Mouse (Mus musculus) mouse embryonic stem cell (cell line): ENCODE data around the gene Etnk1.
"Not testable (repeated sequence)": the region's sequence is repeated elsewhere in the genome, so short reads cannot be mapped to it uniquely, and the experiment has no call there.

Experiments used
- in situ Hi-C, 2 experiments: fragments of 300-500 bp; cut with MboI; formaldehyde crosslinking; loops; 1 replicate in 1 of 2; 3 replicates in 1 of 2; pipeline ENCODE4 v1.14.3; 2019 to 2020; ENCODE audit warnings: low sequenced_read_pairs in 2 of 2, low pct_unique_long_range_greater_than_20kb in 1 of 2, mixed read lengths in 1 of 2; ENCODE audit not compliant: unreplicated experiment in 1 of 2

Etnk1 gene

DNA sequence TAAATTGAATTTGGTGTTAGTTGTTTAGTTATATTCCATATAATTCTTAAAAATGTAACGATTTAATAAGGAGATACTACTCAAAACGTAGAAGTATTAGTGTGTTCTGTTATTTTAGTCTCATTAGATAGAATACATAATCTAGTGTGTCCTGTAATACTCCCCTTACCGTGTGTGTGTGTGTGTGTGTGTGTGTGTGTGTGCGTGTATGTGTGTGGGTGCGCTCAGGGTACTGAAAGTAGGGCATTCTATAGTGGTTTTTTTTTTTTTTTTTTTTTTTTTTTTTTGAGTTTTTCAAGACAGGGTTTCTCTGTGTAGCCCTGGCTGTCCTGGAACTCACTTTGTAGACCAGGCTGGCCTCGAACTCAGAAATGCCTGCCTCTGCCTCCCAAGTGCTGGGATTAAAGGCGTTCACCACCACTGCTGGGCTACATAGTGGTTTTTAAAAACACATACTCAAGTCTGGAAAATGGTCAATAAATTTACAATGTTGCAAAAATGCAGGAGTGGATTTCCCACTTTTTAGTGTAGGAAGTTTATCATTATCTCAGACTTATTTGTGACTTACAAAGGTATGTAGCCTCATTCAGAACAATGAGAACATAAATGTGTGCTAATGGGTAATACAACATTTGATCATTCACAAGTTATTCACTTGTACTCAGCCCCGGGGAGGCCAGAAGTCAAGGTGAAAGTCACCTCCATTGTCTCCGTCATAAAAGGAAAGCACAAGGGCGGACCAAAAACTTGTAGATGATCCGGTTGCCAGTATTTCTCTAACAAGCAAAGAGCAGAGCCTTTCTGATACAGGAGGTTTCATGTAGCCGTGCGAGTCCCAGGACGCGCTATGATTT, 1.4 kb upstream of the Etnk1 start:
- in situ Hi-C loops = loop anchor here in 1 of 2 experiments (5.0 kb wide), 1 partner anchor 58 kb away; no protein-coding TSS in a partner anchor

- in situ Hi-C loops = loop anchor here in 1 of 2 experiments (5.0 kb wide), 1 partner anchor 60 kb away; no protein-coding TSS in a partner anchor
These were observed 443 bp downstream of the Etnk1 start for GRCm38 (mm10) chr6:143167409-143167919.

- in situ Hi-C loops = loop anchor here in 1 of 2 experiments (5.0 kb wide), 1 partner anchor 61 kb away; no protein-coding TSS in a partner anchor
These were observed 1.1 kb downstream of the Etnk1 start for GRCm38 (mm10) chr6:143167981-143168674.

- in situ Hi-C loops = loop anchor here in 1 of 2 experiments (5.0 kb wide), 1 partner anchor 62 kb away; no protein-coding TSS in a partner anchor
These were observed 2.4 kb downstream of the Etnk1 start for GRCm38 (mm10) chr6:143169385-143169784.

GRCm38 (mm10) chr6:143170166-143170960, 3.3 kb downstream of the Etnk1 start:
- in situ Hi-C loops = no loop called here

GRCm38 (mm10) chr6:143171066-143171465, 4.0 kb downstream of the Etnk1 start:
- in situ Hi-C loops = no loop called here

GRCm38 (mm10) chr6:143171781-143172465, 4.9 kb downstream of the Etnk1 start:
- in situ Hi-C loops = no loop called here

DNA sequence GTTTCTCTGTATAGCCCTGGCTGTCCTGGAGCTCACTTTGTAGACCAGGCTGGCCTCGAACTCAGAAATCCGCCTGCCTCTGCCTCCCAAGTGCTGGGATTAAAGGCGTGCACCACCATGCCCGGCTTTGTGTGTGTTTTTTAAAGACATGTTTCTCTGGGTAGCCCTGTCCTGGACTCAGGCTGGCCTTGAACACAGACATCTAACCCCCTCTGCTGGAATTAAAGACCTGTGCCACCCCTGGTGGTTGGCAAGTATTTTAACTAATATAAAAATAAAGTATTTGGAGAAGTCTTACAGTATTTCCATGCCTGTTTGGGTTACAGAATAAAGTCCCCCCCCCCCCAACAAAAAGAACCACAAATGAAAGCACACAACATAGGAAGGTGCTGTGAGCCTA, 5.7 kb downstream of the Etnk1 start:
- in situ Hi-C loops = not testable (repeated sequence)

GRCm38 (mm10) chr6:143174226-143174625, 7.2 kb downstream of the Etnk1 start:
- in situ Hi-C loops = no loop called here

- in situ Hi-C loops = no loop called here
These were observed 8.1 kb downstream of the Etnk1 start for GRCm38 (mm10) chr6:143174906-143175656.

- in situ Hi-C loops = no loop called here
These were observed 9.1 kb downstream of the Etnk1 start for GRCm38 (mm10) chr6:143176076-143176475.

DNA sequence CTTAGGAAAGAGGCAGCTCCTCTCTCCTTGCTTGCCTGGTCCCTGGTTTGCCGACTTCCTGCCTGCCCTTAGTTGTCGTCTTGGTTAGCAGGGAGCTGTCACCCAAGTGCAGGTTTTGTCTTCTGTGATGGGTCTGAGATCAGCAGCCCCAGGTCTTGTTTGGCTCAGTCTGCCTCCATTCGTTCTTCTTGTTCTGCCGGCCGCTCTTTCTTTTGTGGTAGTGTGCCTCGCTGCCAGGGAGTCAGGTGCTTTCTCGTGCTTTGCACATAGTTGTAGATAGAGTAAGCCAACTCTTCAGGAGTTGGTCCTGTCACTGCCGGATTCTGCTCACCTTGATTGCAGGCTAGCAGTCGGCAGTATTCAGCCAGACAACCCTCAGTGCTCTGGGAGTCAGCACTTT, 9.6 kb downstream of the Etnk1 start:
- in situ Hi-C loops = no loop called here

GRCm38 (mm10) chr6:143179181-143179580, 12.2 kb downstream of the Etnk1 start:
- in situ Hi-C loops = no loop called here

DNA sequence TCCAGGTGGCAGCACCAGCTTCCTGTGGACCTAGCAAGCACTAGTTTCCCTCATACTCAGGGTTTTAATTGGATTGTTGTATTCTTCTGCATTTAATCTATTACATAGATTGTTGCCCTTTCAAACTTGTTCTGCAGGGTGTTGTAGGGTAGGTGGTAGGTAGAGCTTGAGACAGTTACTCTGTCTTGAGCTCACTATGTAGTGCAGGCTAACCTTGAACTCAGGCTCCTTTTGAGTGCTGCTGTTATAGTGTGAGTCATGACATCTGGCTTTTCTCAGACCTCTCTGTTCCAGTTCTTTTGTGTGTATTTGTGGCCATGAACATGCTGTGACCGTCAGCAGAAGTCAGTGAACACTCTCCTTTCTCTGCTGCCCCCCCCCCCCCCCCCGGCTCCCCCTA, 12.7 kb downstream of the Etnk1 start:
- in situ Hi-C loops = no loop called here

DNA sequence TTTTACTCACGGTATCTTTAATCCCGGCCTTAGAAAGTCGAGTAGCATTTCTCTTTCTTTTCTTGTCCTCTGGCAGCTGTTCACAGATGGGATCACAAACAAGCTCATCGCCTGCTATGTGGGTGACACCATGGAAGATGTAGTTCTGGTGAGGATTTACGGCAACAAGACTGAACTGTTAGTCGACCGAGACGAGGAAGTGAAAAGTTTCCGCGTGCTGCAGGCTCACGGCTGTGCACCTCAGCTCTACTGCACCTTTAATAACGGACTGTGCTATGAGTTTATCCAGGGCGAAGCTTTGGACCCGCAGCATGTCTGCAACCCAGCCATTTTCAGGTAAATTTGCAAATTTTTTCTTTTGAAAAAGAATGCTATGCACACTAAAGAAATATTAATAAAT, 13.5 kb downstream of the Etnk1 start:
- in situ Hi-C loops = no loop called here

DNA sequence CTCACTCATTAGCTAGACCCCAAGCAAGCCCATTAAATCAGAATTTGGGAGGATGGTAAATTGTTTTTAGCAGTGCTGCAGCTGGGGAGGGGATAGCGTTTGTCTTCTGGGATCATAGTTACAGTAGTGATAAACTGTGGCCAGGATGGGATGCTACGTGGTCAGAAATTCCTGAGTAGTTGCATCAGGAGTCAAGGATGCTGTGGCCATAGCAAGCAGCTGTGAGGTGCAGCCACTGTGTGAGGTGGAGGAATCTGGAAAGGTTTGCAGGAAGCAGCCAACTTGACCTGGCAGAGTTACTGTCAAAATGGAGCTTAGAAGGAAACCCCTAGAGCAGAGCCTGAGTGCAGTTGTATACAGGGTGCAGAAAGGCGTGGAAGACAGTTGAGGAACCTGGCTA, 17.1 kb downstream of the Etnk1 start:
- in situ Hi-C loops = no loop called here

- in situ Hi-C loops = no loop called here
These were observed 17.7 kb downstream of the Etnk1 start for GRCm38 (mm10) chr6:143184745-143185144.
